Mouse (Mus musculus) kidney, embryonic 14.5 days (tissue): ENCODE measurements around the gene Cntrob. TPM values are rescaled to one million over a fixed set of nuclear protein-coding genes. Genes with fewer than 3 reads are reported as not detected.
A peak's percentile ranks its signal among the peaks of the same experiment; 100 is the strongest.
"Not testable (repeated sequence)": the region's sequence is repeated elsewhere in the genome, so short reads cannot be mapped to it uniquely, and the experiment has no call there.

Source experiments
- ATAC-seq: fragments of 200-750 bp; cut with Nextera tagmentation; 2 replicates; pipeline ENCODE4 v1.8.0; 2017; ENCODE audit warnings: moderate number of reproducible peaks, mild to moderate bottlenecking, moderate TSS enrichment, moderate library complexity; ENCODE audit not compliant: low FRiP score, low TSS enrichment
- H3K27ac ChIP-seq: fragments of 300-500 bp; sonication (generic); 2 replicates; pipeline ENCODE4 v1.5.1; 2014; ENCODE audit warnings: low read depth, mild to moderate bottlenecking, low read length, moderate library complexity, mixed read lengths
- H3K27me3 ChIP-seq: fragments of 300-500 bp; sonication (generic); 2 replicates; pipeline ENCODE4 v1.6.1; 2014; ENCODE audit warnings: mild to moderate bottlenecking, low read length; ENCODE audit not compliant: control insufficient read depth, insufficient read depth
- H3K36me3 ChIP-seq: fragments of 300-500 bp; sonication (generic); 2 replicates; pipeline ENCODE4 v1.6.1; 2014; ENCODE audit warnings: low read length, mixed read lengths; ENCODE audit not compliant: control insufficient read depth, insufficient read depth
- H3K4me1 ChIP-seq: fragments of 300-500 bp; sonication (generic); 2 replicates; pipeline ENCODE4 v1.6.1; 2014; ENCODE audit warnings: low read length, mixed read lengths; ENCODE audit not compliant: control insufficient read depth, insufficient read depth
- H3K4me2 ChIP-seq: fragments of 300-500 bp; sonication (generic); replicated peaks from 2 replicates; pipeline ENCODE4 v1.6.1; 2014; ENCODE audit warnings: low read depth, mild to moderate bottlenecking, low read length
- H3K4me3 ChIP-seq: fragments of 300-500 bp; sonication (generic); 2 replicates; pipeline ENCODE4 v1.5.1; 2014; ENCODE audit warnings: mild to moderate bottlenecking, low read length
- H3K9ac ChIP-seq: fragments of 300-500 bp; sonication (generic); 2 replicates; pipeline ENCODE4 v1.6.1; 2014; ENCODE audit warnings: low read depth, mild to moderate bottlenecking, low read length, moderate library complexity
- H3K9me3 ChIP-seq: fragments of 300-500 bp; sonication (generic); 2 replicates; pipeline ENCODE4 v1.6.1; 2016; ENCODE audit warnings: low read length; ENCODE audit not compliant: control insufficient read depth
- WGBS: fragments of 180-500 bp; shearing (Covaris S2); extraction: QIAGEN DNeasy Blood & Tissue Kit; methylation state at CpG from one replicate; pipeline ENCODE4 v1.1.7; 2014; 5-methylcytosine and 5-hydroxymethylcytosine counted together
- polyA plus RNA-seq: library from polyadenylated mRNA; unstranded; fragments of >200 nt; fragmentation: Nextera tagmentation; extraction: Ambion mirVana; gene quantifications from 2 replicates; pipeline ENCODE4 v1.2.1, GENCODE M21; 2014

The Cntrob gene
- polyA plus RNA-seq, 1 experiment from 2014 or later, result 18.4 TPM

GRCm38 (mm10) chr11:69322693-69323471 lies 693 bp downstream of the Cntrob start:
- Histone ChIP-seq H3K9me3 (no peaks in the 10 kb centered on the region), H3K36me3 (peaks cover 29% of the 10 kb centered on the region), H3K27ac (peak overlapping the region; percentile 6), H3K4me1 (peaks cover 22% of the 10 kb centered on the region), H3K4me3 (peak overlapping the region; percentile 59), H3K9ac (peak overlapping the region; percentile 59), H3K4me2 (peak overlapping the region; percentile 71), H3K27me3 (peaks cover 14% of the 10 kb centered on the region; the same call in 1 of the 2 replicates)
- no peak for ATAC-seq
- 18% methylated on average over 18 of the region's 18 CpGs for WGBS

GRCm38 (mm10) chr11:69322010-69322409 lies 1.6 kb downstream of the Cntrob start:
- Histone ChIP-seq H3K4me3 (peak overlapping the region; percentile 3; the same call in 1 of the 2 replicates), H3K4me2 (peak overlapping the region; percentile 71), H3K4me1 (peaks cover 22% of the 10 kb centered on the region), H3K36me3 (peaks cover 37% of the 10 kb centered on the region), H3K9ac (no peak overlapping the region), H3K9me3 (no peaks in the 10 kb centered on the region), H3K27me3 (peaks cover 5% of the 10 kb centered on the region; the same call in 1 of the 2 replicates), H3K27ac (no peak overlapping the region)
- ATAC-seq, result no peak
- WGBS, result 83% methylated on average over 6 of the region's 6 CpGs

GRCm38 (mm10) chr11:69321580-69321979 lies 2.0 kb downstream of the Cntrob start:
- Histone ChIP-seq H3K36me3 (peaks cover 37% of the 10 kb centered on the region), H3K4me2 (peak overlapping the region; percentile 71; the same call in 1 of the 2 replicates), H3K9me3 (no peaks in the 10 kb centered on the region), H3K4me1 (peaks cover 19% of the 10 kb centered on the region), H3K4me3 (no peak overlapping the region; the same call in 1 of the 2 replicates), H3K27me3 (peaks cover 2% of the 10 kb centered on the region; the same call in 1 of the 2 replicates), H3K27ac (no peak overlapping the region), H3K9ac (no peak overlapping the region)
- ATAC-seq, result no peak
- 92% methylated on average over 6 of the region's 6 CpGs for WGBS

- H3K27me3 ChIP-seq, H3K9ac ChIP-seq, H3K9me3 ChIP-seq, H3K4me3 ChIP-seq, H3K4me2 ChIP-seq, ATAC-seq, H3K27ac ChIP-seq: not testable (repeated sequence)
- H3K36me3 ChIP-seq, result peaks cover 59% of the 10 kb centered on the region
- WGBS, result 85% methylated on average over 3 of the region's 3 CpGs
- peaks cover 13% of the 10 kb centered on the region for H3K4me1 ChIP-seq
These were observed 5.6 kb downstream of the Cntrob start for GRCm38 (mm10) chr11:69318000-69318399.

- 92% methylated on average over 6 of the region's 6 CpGs for WGBS
- no peaks in the 10 kb centered on the region for H3K27me3 ChIP-seq
- no peak overlapping the region for H3K4me2 ChIP-seq
- H3K9me3 ChIP-seq, result no peaks in the 10 kb centered on the region
- H3K4me3 ChIP-seq, result no peak overlapping the region
- H3K36me3 ChIP-seq, result peaks cover 63% of the 10 kb centered on the region
- no peak overlapping the region for H3K27ac ChIP-seq
- no peak for ATAC-seq
- no peaks in the 10 kb centered on the region for H3K4me1 ChIP-seq
- H3K9ac ChIP-seq, result no peak overlapping the region
These were observed 7.2 kb downstream of the Cntrob start for GRCm38 (mm10) chr11:69316361-69316760.

GRCm38 (mm10) chr11:69311266-69311665 lies 12.3 kb downstream of the Cntrob start:
- Histone ChIP-seq H3K9ac (no peak overlapping the region), H3K27me3 (no peaks in the 10 kb centered on the region), H3K4me1 (no peaks in the 10 kb centered on the region), H3K9me3 (no peaks in the 10 kb centered on the region), H3K36me3 (peaks cover 75% of the 10 kb centered on the region), H3K4me2 (no peak overlapping the region), H3K4me3 (no peak overlapping the region), H3K27ac (no peak overlapping the region)
- ATAC-seq, result no peak
- 84% methylated on average over 7 of the region's 7 CpGs for WGBS

- Histone ChIP-seq H3K4me3 (no peak overlapping the region), H3K9ac (no peak overlapping the region), H3K36me3 (peaks cover 91% of the 10 kb centered on the region), H3K9me3 (no peaks in the 10 kb centered on the region), H3K4me1 (no peaks in the 10 kb centered on the region), H3K27me3 (no peaks in the 10 kb centered on the region), H3K4me2 (no peak overlapping the region), H3K27ac (no peak overlapping the region)
- WGBS, result 100% methylated on average over 2 of the region's 2 CpGs
- ATAC-seq, result no peak
These were observed 17.5 kb downstream of the Cntrob start for GRCm38 (mm10) chr11:69306039-69306438.

- Histone ChIP-seq H3K4me3 (no peak overlapping the region), H3K4me2 (no peak overlapping the region), H3K27me3 (no peaks in the 10 kb centered on the region), H3K9me3 (no peaks in the 10 kb centered on the region), H3K9ac (no peak overlapping the region), H3K27ac (no peak overlapping the region), H3K4me1 (no peaks in the 10 kb centered on the region), H3K36me3 (peaks cover 85% of the 10 kb centered on the region)
- 75% methylated on average over 9 of the region's 9 CpGs for WGBS
- no peak for ATAC-seq
These were observed 18.3 kb downstream of the Cntrob start for GRCm38 (mm10) chr11:69305291-69305690.

- Histone ChIP-seq H3K4me3 (no peak overlapping the region), H3K27ac (no peak overlapping the region), H3K9me3 (no peaks in the 10 kb centered on the region), H3K4me1 (no peaks in the 10 kb centered on the region), H3K36me3 (peaks cover 74% of the 10 kb centered on the region), H3K4me2 (no peak overlapping the region), H3K9ac (no peak overlapping the region), H3K27me3 (no peaks in the 10 kb centered on the region)
- WGBS, result 88% methylated on average over 7 of the region's 7 CpGs
- ATAC-seq, result no peak
These were observed 20.8 kb downstream of the Cntrob start for GRCm38 (mm10) chr11:69302817-69303216.
